Mouse (Mus musculus) CH12.LX (cell line): Measurements from ENCODE around the gene Spata3. TPM values are rescaled to one million over a fixed set of nuclear protein-coding genes. Genes with fewer than 3 reads are reported as not detected.
"Not testable (repeated sequence)": the region's sequence is repeated elsewhere in the genome, so short reads cannot be mapped to it uniquely, and the experiment has no call there.

Source experiments
- DNase-seq: peaks from one replicate; pipeline ENCODE4 v3.0.0-alpha.2; 2013; ENCODE audit errors: extremely low read depth
- H3K27ac ChIP-seq: 2 replicates; pipeline ENCODE4 v1.5.1; 2012; ENCODE audit warnings: low read depth, mild to moderate bottlenecking, control low read depth, moderate library complexity; ENCODE audit not compliant: insufficient read depth
- H3K27me3 ChIP-seq: replicated peaks from 2 replicates; pipeline ENCODE3; 2012; ENCODE audit warnings: inconsistent platforms
- H3K36me3 ChIP-seq, 2 experiments: replicated peaks in 1 of 2; 2 replicates each; pipeline versions ENCODE3 to v1.6.1; 2012; ENCODE audit warnings: inconsistent platforms in 1 of 2, low read length in 1 of 2, mild to moderate bottlenecking in 1 of 2, mixed read lengths in 1 of 2, moderate library complexity in 1 of 2; ENCODE audit not compliant: control insufficient read depth in 1 of 2, insufficient read depth in 1 of 2
- H3K4me1 ChIP-seq, 2 experiments: 2 replicates each; pipeline ENCODE4 v1.6.1; 2012; ENCODE audit warnings: inconsistent platforms in 1 of 2, moderate library complexity in 1 of 2; ENCODE audit not compliant: insufficient read depth in 2 of 2, control insufficient read depth in 1 of 2
- H3K4me2 ChIP-seq: 2 replicates; pipeline ENCODE4 v1.6.1; 2012; ENCODE audit warnings: low read depth, mild to moderate bottlenecking, control low read depth; ENCODE audit not compliant: poor library complexity, insufficient read depth, severe bottlenecking
- H3K4me3 ChIP-seq, 3 experiments: fragments of 150-350 bp in 1 of 3; sonication (generic) in 1 of 3; replicated peaks in 1 of 3; 2 replicates each; pipeline versions ENCODE3 to v1.5.1; 2011 to 2012; ENCODE audit warnings: low read depth in 2 of 3, low read length in 2 of 3, mild to moderate bottlenecking in 2 of 3, moderate library complexity in 2 of 3, control low read depth in 1 of 3, improper control_type of control experiment in 1 of 3, inconsistent platforms in 1 of 3, mixed read lengths in 1 of 3; ENCODE audit not compliant: poor library complexity in 1 of 3
- H3K79me2 ChIP-seq: replicated peaks from 2 replicates; pipeline ENCODE4 v1.6.1; 2012; ENCODE audit warnings: mild to moderate bottlenecking, moderate library complexity; ENCODE audit not compliant: control insufficient read depth, poor library complexity, insufficient read depth, severe bottlenecking; ENCODE audit errors: extremely low read depth
- H3K9ac ChIP-seq: 2 replicates; pipeline ENCODE4 v1.6.1; 2012; ENCODE audit warnings: low read depth, mild to moderate bottlenecking, control low read depth, moderate library complexity; ENCODE audit not compliant: insufficient read depth
- H3K9me3 ChIP-seq: replicated peaks from 2 replicates; pipeline ENCODE3; 2012; ENCODE audit warnings: low read length, inconsistent platforms, mixed read lengths
- BHLHE40 ChIP-seq: IDR thresholded peaks from 2 replicates; pipeline ENCODE4 v1.6.1; 2011; ENCODE audit warnings: mild to moderate bottlenecking, low read depth, low read length, improper control_type of control experiment
- CHD1 ChIP-seq: IDR thresholded peaks from 2 replicates; pipeline ENCODE4 v1.6.1; 2012; ENCODE audit warnings: low read depth, low read length, improper control_type of control experiment, inconsistent platforms
- CHD2 ChIP-seq: IDR thresholded peaks from 2 replicates; pipeline ENCODE4 v1.6.1; 2011; ENCODE audit warnings: low read length, improper control_type of control experiment
- EP300 ChIP-seq: IDR thresholded peaks from 2 replicates; pipeline ENCODE4 v1.6.1; 2011; ENCODE audit warnings: low read length, improper control_type of control experiment
- ETS1 ChIP-seq: conservative IDR thresholded peaks from 2 replicates; pipeline ENCODE4 v1.6.1; 2012; ENCODE audit warnings: low read depth, mild to moderate bottlenecking, inconsistent platforms, low read length, improper control_type of control experiment, moderate library complexity
- IRF4 ChIP-seq: IDR thresholded peaks from 2 replicates; pipeline ENCODE4 v1.6.1; 2014; ENCODE audit warnings: low read depth, mild to moderate bottlenecking, inconsistent platforms, low read length, improper control_type of control experiment
- MAX ChIP-seq: IDR thresholded peaks from 2 replicates; pipeline ENCODE4 v1.6.1; 2011; ENCODE audit warnings: low read length, improper control_type of control experiment
- NELFE ChIP-seq: IDR thresholded peaks from 2 replicates; pipeline ENCODE4 v1.6.1; 2011; ENCODE audit warnings: low read depth, low read length, improper control_type of control experiment
- NRF1 ChIP-seq: IDR thresholded peaks from 2 replicates; pipeline ENCODE4 v1.6.1; 2014; ENCODE audit warnings: low read depth, mild to moderate bottlenecking, inconsistent platforms, low read length, improper control_type of control experiment, moderate library complexity
- PAX5 ChIP-seq: IDR thresholded peaks from 2 replicates; pipeline ENCODE4 v1.6.1; 2012; ENCODE audit warnings: low read length, inconsistent platforms, mixed read lengths
- RCOR1 ChIP-seq: conservative IDR thresholded peaks from 2 replicates; pipeline ENCODE4 v1.6.1; 2012; ENCODE audit warnings: low read depth, mild to moderate bottlenecking, inconsistent platforms, low read length, improper control_type of control experiment
- SIN3A ChIP-seq: IDR thresholded peaks from 2 replicates; pipeline ENCODE4 v1.6.1; 2012; ENCODE audit warnings: low read length, improper control_type of control experiment, inconsistent platforms
- SMC3 ChIP-seq: IDR thresholded peaks from 2 replicates; pipeline ENCODE4 v1.6.1; 2011; ENCODE audit warnings: low read depth, low read length, improper control_type of control experiment
- TBP ChIP-seq: conservative IDR thresholded peaks from 2 replicates; pipeline ENCODE4 v1.6.1; 2011; ENCODE audit warnings: low read depth, low read length, improper control_type of control experiment
- TCF12 ChIP-seq: IDR thresholded peaks from 2 replicates; pipeline ENCODE4 v1.6.1; 2014; ENCODE audit warnings: low read depth, mild to moderate bottlenecking, inconsistent platforms, low read length, improper control_type of control experiment
- USF1 ChIP-seq: IDR thresholded peaks from 2 replicates; pipeline ENCODE4 v1.6.1; 2014; ENCODE audit warnings: low read depth, mild to moderate bottlenecking, inconsistent platforms, low read length, improper control_type of control experiment
- USF2 ChIP-seq: conservative IDR thresholded peaks from 2 replicates; pipeline ENCODE4 v1.6.1; 2011; ENCODE audit warnings: low read depth, low read length, improper control_type of control experiment
- ZC3H11A ChIP-seq: IDR thresholded peaks from 2 replicates; pipeline ENCODE4 v1.6.1; 2012; ENCODE audit warnings: low read depth, mild to moderate bottlenecking, inconsistent platforms, low read length, improper control_type of control experiment
- ZKSCAN1 ChIP-seq: IDR thresholded peaks from 2 replicates; pipeline ENCODE4 v1.6.1; 2012; ENCODE audit warnings: low read depth, inconsistent platforms, low read length, improper control_type of control experiment, borderline replicate concordance
- ZMIZ1 ChIP-seq: IDR thresholded peaks from 2 replicates; pipeline ENCODE4 v1.6.1; 2012; ENCODE audit warnings: low read depth, mild to moderate bottlenecking, inconsistent platforms, low read length, improper control_type of control experiment
- ZNF384 ChIP-seq: IDR thresholded peaks from 2 replicates; pipeline ENCODE4 v1.6.1; 2012; ENCODE audit warnings: low read depth, low read length, improper control_type of control experiment, inconsistent platforms
- dilution Hi-C: fragments of 300-500 bp; cut with MboI; formaldehyde crosslinking; loops from 2 replicates; pipeline ENCODE4 v1.14.3; 2020; ENCODE audit warnings: low sequenced_read_pairs; ENCODE audit not compliant: extremely low pct_unique_long_range_greater_than_20kb, extremely low pct_ligation_motif_present
- in situ Hi-C: fragments of 300-500 bp; cut with MboI; formaldehyde crosslinking; loops from 3 replicates; pipeline ENCODE4 v1.14.3; 2019; ENCODE audit warnings: low sequenced_read_pairs, low pct_ligation_motif_present, low pct_unique_long_range_greater_than_20kb, mixed read lengths
- polyA plus RNA-seq: library from polyadenylated mRNA; unstranded; fragments of >175 nt; gene quantifications from 2 replicates; pipeline ENCODE4 v1.2.1, GENCODE M21; 2012; ENCODE audit warnings: low read depth; ENCODE audit not compliant: insufficient read length
- total RNA-seq, 2 experiments: library from RNA; depleted of rRNA; stranded (reverse); fragments of 300-350 nt in 1 of 2; fragments of >200 nt in 1 of 2; gene quantifications; 2 replicates each; pipeline ENCODE4 v1.2.3; 2012 to 2014

Gene Spata3
- total and polyA plus RNA-seq, 3 experiments: not detected

GRCm38 (mm10) chr1:85988882-85989281 lies 27.7 kb upstream of the Spata3 start:
- H3K9me3 ChIP-seq, H3K4me3 ChIP-seq, H3K27ac ChIP-seq, dilution Hi-C loops, H3K36me3 ChIP-seq, H3K9ac ChIP-seq, DNase-seq, in situ Hi-C loops, H3K27me3 ChIP-seq, H3K79me2 ChIP-seq: not testable (repeated sequence)
- Histone ChIP-seq H3K4me2 (peak overlapping the region; percentile 8; the same call in 1 of the 2 replicates), H3K4me1 (peaks cover 23 to 67% of the 10 kb centered on the region in 2 experiments)
- TF ChIP-seq SIN3A (0 out of 2 replicates have a peak, but pooled peaks have one; percentile 23), ETS1 (0 out of 2 replicates have a peak, but pooled peaks have one; percentile 9), RCOR1 (0 out of 2 replicates have a peak, but pooled peaks have one; percentile 58), EP300 (peak; percentile 64), CHD1 (peak; percentile 49; the same call in 1 of the 2 replicates), ZNF384 (peak; percentile 62), BHLHE40 (peak; percentile 56; the same call in 1 of the 2 replicates), CHD2 (peak; percentile 41; the same call in 1 of the 2 replicates), IRF4 (peak; percentile 83)

DNA sequence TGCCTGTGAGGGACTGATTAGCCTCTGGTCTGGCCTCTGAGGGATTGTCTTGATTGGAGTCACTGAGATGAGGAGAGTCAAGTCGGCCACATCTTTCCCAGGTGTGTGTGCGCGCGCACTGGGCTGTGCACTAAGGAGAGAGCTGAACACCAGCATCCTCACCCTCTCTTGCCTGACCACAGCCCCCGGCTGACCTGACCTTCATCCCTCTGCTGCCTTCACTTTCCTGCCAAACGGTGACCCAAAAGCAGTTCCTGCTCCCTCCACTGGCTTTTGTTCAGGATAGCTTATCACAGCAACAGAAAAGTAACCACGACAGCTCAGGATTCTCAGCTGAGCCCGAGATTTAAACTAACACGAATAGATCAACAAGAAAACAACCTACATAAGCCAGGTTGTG lies 24.4 kb upstream of the Spata3 start:
- Histone ChIP-seq H3K4me1 (peaks cover 13 to 40% of the 10 kb centered on the region in 2 experiments), H3K27ac (no peak overlapping the region), H3K9me3 (peaks cover 12% of the 10 kb centered on the region), H3K4me2 (no peak overlapping the region), H3K79me2 (no peaks in the 10 kb centered on the region), H3K27me3 (no peaks in the 10 kb centered on the region), H3K4me3 (no peak overlapping the region), H3K9ac (no peak overlapping the region), H3K36me3 (no peaks in the 10 kb centered on the region)
- in situ Hi-C loops: no loop called here
- TF ChIP-seq SMC3 (no peak), TBP (no peak), SIN3A (no peak), ZMIZ1 (no peak), USF1 (no peak), IRF4 (no peak), CHD1 (no peak), BHLHE40 (no peak), CHD2 (no peak), ZC3H11A (no peak), NELFE (no peak), MAX (no peak), NRF1 (no peak), USF2 (no peak), TCF12 (no peak), ZKSCAN1 (no peak), PAX5 (no peak)
- dilution Hi-C loops: no loop called here
- no peak for DNase-seq
